Mouse (Mus musculus) layer of hippocampus, postnatal 25 days (tissue): ENCODE measurements around the gene Gm7714. TPM values are rescaled to one million over a fixed set of nuclear protein-coding genes. Genes with fewer than 3 reads are reported as not detected.
"Not testable (repeated sequence)": the region's sequence is repeated elsewhere in the genome, so short reads cannot be mapped to it uniquely, and the experiment has no call there.

Experiments
- DNase-seq, 2 experiments: peaks; one replicate each; pipeline ENCODE4 v3.0.0; 2022; ENCODE audit warnings: mixed read lengths in 2 of 2, low spot score in 1 of 2; ENCODE audit errors: extremely low spot score in 1 of 2
- total RNA-seq, 2 experiments: library from RNA; stranded (reverse); gene quantifications; 2 replicates each; pipeline ENCODE4 v1.2.3; 2021

Gene Gm7714
- total RNA-seq = not detected

DNA sequence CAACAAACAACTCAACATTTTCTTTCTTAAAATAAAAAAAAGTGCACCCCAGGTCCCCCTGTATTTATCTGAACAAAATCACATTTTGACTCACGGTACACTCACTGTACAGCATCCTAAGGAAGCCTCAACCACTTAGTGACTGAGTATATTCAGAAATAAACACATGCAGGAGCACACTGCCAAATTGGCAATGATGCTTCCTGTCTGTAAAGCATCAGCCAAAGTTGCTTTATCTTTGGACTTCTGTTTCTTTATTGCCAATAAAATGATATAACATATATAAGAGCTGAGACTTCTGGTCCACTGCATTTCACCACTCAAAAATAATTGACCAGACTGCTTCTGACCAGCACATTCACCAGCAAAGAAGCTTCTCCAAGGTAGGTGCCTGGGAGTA lies at the start of gene Gm7714:
Gene Gm7714 (plus strand): TSS at position 301 of the 400 bp plus-strand sequence.
- no peak for DNase-seq

DNA sequence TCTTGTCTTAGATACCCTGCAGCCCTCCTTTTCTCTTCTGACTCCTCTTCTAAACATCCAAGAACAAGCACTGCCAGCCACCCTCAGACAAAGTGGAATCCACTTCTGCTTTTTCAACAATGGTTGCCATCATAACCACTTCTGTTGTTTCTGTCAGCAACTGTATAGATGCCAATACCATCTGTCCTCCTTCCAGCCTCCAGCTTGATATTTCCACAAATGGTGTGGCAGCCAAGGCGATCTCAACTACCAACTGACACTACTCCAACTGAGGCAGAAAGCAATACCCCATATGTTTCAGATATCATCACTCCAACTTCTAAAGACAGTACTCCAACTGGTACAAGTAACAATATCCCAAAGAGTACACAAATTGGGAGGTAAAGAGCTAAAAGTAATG lies 12.2 kb upstream of the Gm7714 start:
- peak in 1 of 2 experiments; percentile 4 for DNase-seq

DNA sequence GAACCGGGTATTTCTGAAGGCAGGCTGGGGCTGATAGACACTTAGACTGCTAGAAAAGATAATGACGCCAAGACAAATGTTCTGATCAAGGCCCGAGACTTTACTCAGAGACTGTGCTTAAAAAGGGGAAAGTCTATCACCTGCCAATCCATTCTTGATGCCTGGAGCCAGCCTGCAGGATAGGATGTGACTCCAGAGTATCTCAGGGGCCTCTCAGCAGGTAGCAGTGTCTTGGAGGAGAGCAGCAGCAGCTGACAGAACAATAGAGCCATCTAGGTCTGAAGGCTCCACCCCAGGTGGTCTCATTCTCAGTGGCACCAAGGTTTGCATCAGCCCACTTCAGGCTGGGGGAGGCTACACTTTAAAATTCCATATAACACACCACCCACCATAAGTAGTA lies 42.6 kb downstream of the Gm7714 start:
- not testable (repeated sequence) for DNase-seq

DNA sequence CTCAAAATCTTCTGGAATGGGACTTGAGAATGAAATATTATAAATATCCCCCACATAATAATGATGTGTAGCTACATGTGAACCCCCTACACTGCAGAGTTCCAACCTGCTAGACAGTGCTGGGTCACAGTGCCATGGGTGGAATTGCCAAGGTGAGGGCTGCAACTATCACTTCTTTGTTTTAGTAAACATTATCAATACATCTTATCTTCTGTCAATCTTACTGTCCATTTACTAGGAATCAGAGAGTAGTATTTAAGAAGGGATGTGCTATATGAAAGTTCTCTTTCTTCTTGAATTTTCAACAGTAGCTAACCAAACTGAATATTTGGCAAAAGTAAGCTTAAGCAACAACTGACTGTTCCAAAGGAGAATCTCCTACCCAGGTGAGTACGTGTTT lies 48.3 kb downstream of the Gm7714 start, which contains the start of gene Prol1:
Gene Prol1 (plus strand): TSS at position 301 of the 400 bp plus-strand sequence.
- no peak for DNase-seq

Other genes with a start within 250 kb of the Gm7714 start
- gene Smr2, start 182.4 kb upstream of the Gm7714 start, total RNA-seq = not detected
- not detected for gene Gm11116, start 157.4 kb upstream of the Gm7714 start, total RNA-seq
- not detected for gene Gm11115, start 114.8 kb upstream of the Gm7714 start, total RNA-seq
- gene Prol1, start 48.4 kb downstream of the Gm7714 start, total RNA-seq = not detected
- gene Amtn, start 107.2 kb downstream of the Gm7714 start, total RNA-seq = not detected
- not detected for gene Ambn, start 187.1 kb downstream of the Gm7714 start, total RNA-seq
- not detected for gene Enam, start 219.1 kb downstream of the Gm7714 start, total RNA-seq